Mouse (Mus musculus): ENCODE data around the gene Dhx35. TPM values are rescaled to one million over a fixed set of nuclear protein-coding genes. Genes with fewer than 3 reads are reported as not detected.

Gene Dhx35
- polyA plus RNA-seq, 2 experiments = 13.7 to 24.2 TPM

- no peak for TF ChIP-seq POLR2A (IDR thresholded peaks at IDR 0.05; ENCODE audit: borderline replicate concordance, extremely low read depth, insufficient read depth, insufficient read length)
- Histone ChIP-seq H3K4me2 (replicated peaks; ENCODE audit: low read depth, low read length, severe bottlenecking) (no peak overlapping the region), H3K27me3 (ENCODE audit: control insufficient read depth, insufficient read depth, low read length) (no peaks in the 10 kb centered on the region), H3K9ac (ENCODE audit: low read depth, low read length, severe bottlenecking) (no peak overlapping the region), H3K27ac (replicated peaks; ENCODE audit: low read depth, low read length) (no peak overlapping the region), H3K4me3 (replicated peaks; ENCODE audit: low read length) (no peak overlapping the region), H3K4me1 (ENCODE audit: control insufficient read depth, insufficient read depth, low read length) (peaks cover 13% of the 10 kb centered on the region), H3K36me3 (ENCODE audit: control insufficient read depth, insufficient read depth, low read length) (peaks cover 47% of the 10 kb centered on the region), H3K9me3 (ENCODE audit: control insufficient read depth, low read length) (no peaks in the 10 kb centered on the region)
- DNase-seq (ENCODE audit: low spot score) (no peak), ATAC-seq (ENCODE audit: low FRiP score, low read depth) (no peak)
- 53% methylated on average over 7 of the region's 7 CpGs for WGBS
These were observed 16.3 kb upstream of the Dhx35 start for GRCm38 (mm10) chr2:158778349-158778748.

DNA sequence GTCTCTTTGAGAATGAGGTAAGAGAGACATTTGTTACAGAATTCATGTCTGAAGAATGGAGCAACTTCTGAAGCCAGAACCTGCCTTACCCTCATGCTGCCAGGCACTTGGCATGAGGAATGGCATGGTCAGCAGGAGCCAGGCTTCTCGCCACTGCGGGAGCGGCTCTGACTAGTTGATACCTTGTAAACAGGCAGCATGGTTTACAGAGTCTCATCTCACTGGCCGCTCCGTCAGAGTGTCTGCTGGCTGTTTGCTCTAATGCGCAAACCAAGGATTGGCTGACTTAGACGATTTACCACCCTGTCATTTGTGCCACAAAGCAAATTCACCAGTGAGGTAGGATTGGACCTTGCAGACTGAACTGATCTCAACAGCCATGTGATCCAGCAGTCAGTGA is 13.5 kb upstream of the Dhx35 start:
- TF ChIP-seq POLR2A (IDR thresholded peaks at IDR 0.05; ENCODE audit: borderline replicate concordance, extremely low read depth, insufficient read depth, insufficient read length) = no peak
- no peak overlapping the region for H3K9ac ChIP-seq (ENCODE audit: low read depth, low read length, severe bottlenecking)
- H3K27me3 ChIP-seq (ENCODE audit: control insufficient read depth, insufficient read depth, low read length) = no peaks in the 10 kb centered on the region
- DNase-seq (ENCODE audit: low spot score) (no peak), ATAC-seq (ENCODE audit: low FRiP score, low read depth) (no peak)
- no peaks in the 10 kb centered on the region for H3K9me3 ChIP-seq (ENCODE audit: control insufficient read depth, low read length)
- H3K4me3 ChIP-seq (replicated peaks; ENCODE audit: low read length) = no peak overlapping the region
- H3K4me1 ChIP-seq (ENCODE audit: control insufficient read depth, insufficient read depth, low read length) = peaks cover 13% of the 10 kb centered on the region
- 94% methylated on average over 7 of the region's 7 CpGs for WGBS
- no peak overlapping the region for H3K4me2 ChIP-seq (replicated peaks; ENCODE audit: low read depth, low read length, severe bottlenecking)
- no peak overlapping the region for H3K27ac ChIP-seq (replicated peaks; ENCODE audit: low read depth, low read length)
- peaks cover 71% of the 10 kb centered on the region for H3K36me3 ChIP-seq (ENCODE audit: control insufficient read depth, insufficient read depth, low read length)

- H3K27me3 ChIP-seq (ENCODE audit: control insufficient read depth, insufficient read depth, low read length) = no peaks in the 10 kb centered on the region
- H3K4me2 ChIP-seq (replicated peaks; ENCODE audit: low read depth, low read length, severe bottlenecking) = no peak overlapping the region
- TF ChIP-seq POLR2A (IDR thresholded peaks at IDR 0.05; ENCODE audit: borderline replicate concordance, extremely low read depth, insufficient read depth, insufficient read length) = no peak
- DNase-seq (ENCODE audit: low spot score) (no peak), ATAC-seq (ENCODE audit: low FRiP score, low read depth) (no peak)
- H3K27ac ChIP-seq (replicated peaks; ENCODE audit: low read depth, low read length) = no peak overlapping the region
- no peak overlapping the region for H3K9ac ChIP-seq (ENCODE audit: low read depth, low read length, severe bottlenecking)
- H3K36me3 ChIP-seq (ENCODE audit: control insufficient read depth, insufficient read depth, low read length) = peaks cover 40% of the 10 kb centered on the region
- no peaks in the 10 kb centered on the region for H3K9me3 ChIP-seq (ENCODE audit: control insufficient read depth, low read length)
- no peaks in the 10 kb centered on the region for H3K4me1 ChIP-seq (ENCODE audit: control insufficient read depth, insufficient read depth, low read length)
- no peak overlapping the region for H3K4me3 ChIP-seq (replicated peaks; ENCODE audit: low read length)
- WGBS = 89% methylated on average over 14 of the region's 14 CpGs
These were observed 7.4 kb upstream of the Dhx35 start for GRCm38 (mm10) chr2:158786927-158787795.

DNA sequence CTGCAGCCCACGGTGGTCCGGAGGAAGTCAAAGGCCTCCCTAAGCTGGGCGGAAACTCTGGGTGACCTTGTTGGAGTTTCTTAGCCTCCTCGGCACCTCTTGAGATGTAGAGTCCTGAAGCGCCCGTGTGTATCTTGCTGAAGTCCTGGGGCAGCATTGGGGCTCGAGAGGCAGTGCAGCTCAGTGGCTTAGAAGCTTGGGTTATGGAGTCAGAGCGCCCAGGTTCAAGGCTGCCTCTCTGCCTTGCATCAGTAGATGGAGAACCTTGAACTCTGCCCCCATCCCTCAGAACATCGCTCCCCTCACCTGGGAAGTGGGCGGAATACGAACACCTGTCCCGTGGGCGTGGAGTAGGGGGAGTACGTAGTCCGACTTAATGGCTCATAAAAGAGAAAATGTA is 436 bp downstream of the Dhx35 start:
- Histone ChIP-seq H3K27ac (replicated peaks; ENCODE audit: low read depth, low read length) (peak overlapping the region; percentile 68), H3K27me3 (ENCODE audit: control insufficient read depth, insufficient read depth, low read length) (no peaks in the 10 kb centered on the region), H3K4me2 (replicated peaks; ENCODE audit: low read depth, low read length, severe bottlenecking) (peak overlapping the region; percentile 76), H3K36me3 (ENCODE audit: control insufficient read depth, insufficient read depth, low read length) (no peaks in the 10 kb centered on the region), H3K4me3 (replicated peaks; ENCODE audit: low read length) (peak overlapping the region; percentile 75), H3K9me3 (ENCODE audit: control insufficient read depth, low read length) (peaks cover 2% of the 10 kb centered on the region; the same call in 1 of the 2 replicates), H3K4me1 (ENCODE audit: control insufficient read depth, insufficient read depth, low read length) (peaks cover 12% of the 10 kb centered on the region), H3K9ac (ENCODE audit: low read depth, low read length, severe bottlenecking) (peak overlapping the region; percentile 69)
- no peak for TF ChIP-seq POLR2A (IDR thresholded peaks at IDR 0.05; ENCODE audit: borderline replicate concordance, extremely low read depth, insufficient read depth, insufficient read length)
- no peak for ATAC-seq (ENCODE audit: low FRiP score, low read depth)
- no peak for DNase-seq (ENCODE audit: low spot score)
- 9% methylated on average over 15 of the region's 15 CpGs for WGBS

DNA sequence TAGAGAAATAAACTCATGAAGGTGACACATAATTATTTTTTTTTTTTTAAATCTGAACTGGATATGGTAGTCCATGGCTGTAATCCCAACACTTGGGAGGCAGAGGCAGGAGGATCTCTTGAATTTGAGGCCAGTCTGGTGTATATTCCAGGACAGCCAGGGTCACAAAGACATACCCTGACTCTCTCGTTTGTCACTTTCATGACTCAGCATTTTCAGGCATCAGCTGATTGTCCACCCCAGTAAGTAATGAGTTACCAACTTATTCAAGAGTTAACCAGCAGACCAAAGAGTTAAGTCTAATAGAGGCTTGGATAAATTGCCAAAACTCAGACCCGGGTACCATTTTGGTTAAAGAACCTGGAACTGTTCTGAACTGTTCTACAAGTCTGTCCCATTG is 1.3 kb downstream of the Dhx35 start:
- no peak overlapping the region for H3K27ac ChIP-seq (replicated peaks; ENCODE audit: low read depth, low read length)
- H3K4me3 ChIP-seq (replicated peaks; ENCODE audit: low read length) = no peak overlapping the region
- no peak for TF ChIP-seq POLR2A (IDR thresholded peaks at IDR 0.05; ENCODE audit: borderline replicate concordance, extremely low read depth, insufficient read depth, insufficient read length)
- 86% methylated on average over 2 of the region's 2 CpGs for WGBS
- H3K4me1 ChIP-seq (ENCODE audit: control insufficient read depth, insufficient read depth, low read length) = peaks cover 12% of the 10 kb centered on the region
- no peaks in the 10 kb centered on the region for H3K36me3 ChIP-seq (ENCODE audit: control insufficient read depth, insufficient read depth, low read length)
- H3K9me3 ChIP-seq (ENCODE audit: control insufficient read depth, low read length) = peaks cover 3% of the 10 kb centered on the region; the same call in 1 of the 2 replicates
- no peaks in the 10 kb centered on the region for H3K27me3 ChIP-seq (ENCODE audit: control insufficient read depth, insufficient read depth, low read length)
- no peak for ATAC-seq (ENCODE audit: low FRiP score, low read depth)
- no peak for DNase-seq (ENCODE audit: low spot score)
- H3K9ac ChIP-seq (ENCODE audit: low read depth, low read length, severe bottlenecking) = no peak overlapping the region
- no peak overlapping the region for H3K4me2 ChIP-seq (replicated peaks; ENCODE audit: low read depth, low read length, severe bottlenecking)
